Mouse (Mus musculus) forebrain, embryonic 13.5 days (tissue): Measurements from ENCODE around the gene Pfkfb3. TPM values are rescaled to one million over a fixed set of nuclear protein-coding genes. Genes with fewer than 3 reads are reported as not detected.
"Not testable (repeated sequence)": the region's sequence is repeated elsewhere in the genome, so short reads cannot be mapped to it uniquely, and the experiment has no call there.

Experiments used
- ATAC-seq: fragments of 200-750 bp; cut with Nextera tagmentation; 2 replicates; pipeline ENCODE4 v1.8.0; 2017
- H3K27ac ChIP-seq: fragments of 300-500 bp; sonication (generic); 2 replicates; pipeline ENCODE4 v1.5.1; 2015; ENCODE audit warnings: inconsistent platforms, mild to moderate bottlenecking, moderate library complexity
- H3K27me3 ChIP-seq: fragments of 300-500 bp; sonication (generic); 2 replicates; pipeline ENCODE4 v1.6.1; 2015; ENCODE audit warnings: mild to moderate bottlenecking, inconsistent platforms
- H3K36me3 ChIP-seq: fragments of 300-500 bp; sonication (generic); 2 replicates; pipeline ENCODE4 v1.6.1; 2015; ENCODE audit warnings: mild to moderate bottlenecking, inconsistent platforms; ENCODE audit not compliant: poor library complexity, severe bottlenecking
- H3K4me1 ChIP-seq: fragments of 300-500 bp; sonication (generic); 2 replicates; pipeline ENCODE4 v1.6.1; 2015; ENCODE audit warnings: inconsistent platforms
- H3K4me2 ChIP-seq: fragments of 300-500 bp; sonication (generic); 2 replicates; pipeline ENCODE4 v1.6.1; 2015; ENCODE audit warnings: inconsistent platforms, mild to moderate bottlenecking, moderate library complexity
- H3K4me3 ChIP-seq: fragments of 300-500 bp; sonication (generic); 2 replicates; pipeline ENCODE4 v1.5.1; 2015; ENCODE audit warnings: mild to moderate bottlenecking, inconsistent platforms
- H3K9ac ChIP-seq: fragments of 300-500 bp; sonication (generic); 2 replicates; pipeline ENCODE4 v1.6.1; 2015; ENCODE audit warnings: mild to moderate bottlenecking, inconsistent platforms
- H3K9me3 ChIP-seq: fragments of 300-500 bp; sonication (generic); replicated peaks from 2 replicates; pipeline ENCODE4 v1.6.1; 2016; ENCODE audit warnings: inconsistent platforms
- WGBS: fragments of 180-500 bp; shearing (Covaris S2); methylation state at CpG from one replicate; pipeline ENCODE4 v1.1.7; 2015; 5-methylcytosine and 5-hydroxymethylcytosine counted together
- polyA plus RNA-seq: library from polyadenylated mRNA; unstranded; fragments of >200 nt; fragmentation: Nextera tagmentation; extraction: Ambion mirVana; gene quantifications from 2 replicates; pipeline ENCODE4 v1.2.1, GENCODE M21; 2015

Pfkfb3 gene
- polyA plus RNA-seq, 1 experiment from 2014 or later = 21.5 TPM

DNA sequence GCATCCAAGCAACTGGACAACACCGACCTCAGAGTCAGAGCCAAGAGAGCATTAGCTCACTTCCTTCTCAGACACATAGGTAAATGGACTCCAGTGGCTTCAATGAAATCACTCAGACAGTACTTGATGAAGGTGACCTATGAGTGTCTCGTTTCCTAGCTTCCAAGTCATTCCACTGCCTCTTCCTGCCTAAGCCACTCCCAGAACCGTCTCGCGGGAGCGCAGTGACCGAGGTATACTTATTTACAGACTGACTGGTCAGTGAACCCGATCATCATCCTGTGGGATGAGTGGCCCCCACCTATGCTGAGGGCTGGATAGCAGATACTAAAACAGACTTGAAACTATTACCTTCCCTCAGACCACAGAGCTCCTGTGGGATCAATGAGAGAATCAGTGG, 7.8 kb downstream of the Pfkfb3 start:
- Histone ChIP-seq H3K4me1 (no peaks in the 10 kb centered on the region), H3K9me3 (no peaks in the 10 kb centered on the region), H3K27me3 (peaks cover 5% of the 10 kb centered on the region), H3K27ac (no peak overlapping the region), H3K4me2 (no peak overlapping the region), H3K4me3 (no peak overlapping the region), H3K9ac (no peak overlapping the region), H3K36me3 (no peaks in the 10 kb centered on the region)
- 86% methylated on average over 8 of the region's 8 CpGs for WGBS
- ATAC-seq = no peak

DNA sequence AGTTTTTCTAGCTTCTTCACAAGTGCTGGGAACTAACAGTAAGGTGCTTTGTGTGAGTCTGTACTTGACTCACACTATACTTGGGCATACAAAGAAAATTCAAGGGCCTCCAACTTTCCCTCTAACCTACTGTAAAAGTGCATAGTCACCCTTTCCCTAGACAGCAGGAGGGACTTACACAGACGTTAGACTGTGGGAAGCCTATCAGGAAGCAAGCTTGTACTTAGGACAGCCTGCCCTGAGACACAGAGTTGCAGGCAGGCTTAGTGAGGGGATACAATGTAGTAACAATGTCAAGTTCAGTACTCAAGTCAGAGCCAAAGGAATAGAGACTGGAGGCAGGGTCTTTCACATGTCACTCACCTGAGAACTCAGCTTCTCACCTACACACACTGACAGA, 8.5 kb downstream of the Pfkfb3 start:
- no peak for ATAC-seq
- H3K9ac ChIP-seq = no peak overlapping the region
- 34% methylated on average over 1 of the region's 1 CpGs for WGBS
- H3K36me3 ChIP-seq = no peaks in the 10 kb centered on the region
- no peaks in the 10 kb centered on the region for H3K4me1 ChIP-seq
- no peak overlapping the region for H3K27ac ChIP-seq
- H3K4me3 ChIP-seq = no peak overlapping the region
- H3K4me2 ChIP-seq = no peak overlapping the region
- H3K27me3 ChIP-seq = peaks cover 5% of the 10 kb centered on the region
- no peaks in the 10 kb centered on the region for H3K9me3 ChIP-seq

DNA sequence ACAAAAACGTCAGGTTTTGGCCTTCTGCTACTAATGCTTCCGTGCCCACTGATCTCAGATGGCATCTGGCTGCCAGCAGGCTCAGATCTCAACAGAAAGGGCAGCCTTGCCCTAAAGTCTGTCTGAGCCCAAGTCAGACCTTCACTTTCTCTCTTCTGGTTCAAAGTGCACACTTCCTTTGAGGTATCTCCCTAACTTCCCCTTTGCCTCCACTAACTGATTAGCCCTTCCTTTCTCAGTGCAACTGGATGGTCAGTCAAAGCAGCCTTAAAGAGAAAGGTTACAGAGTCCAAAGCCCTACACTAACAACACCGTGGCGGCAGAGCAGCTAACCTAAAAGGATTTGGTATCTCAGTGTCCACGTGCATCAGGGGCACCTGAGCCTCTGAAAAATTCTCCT, 9.5 kb downstream of the Pfkfb3 start:
- no peak for ATAC-seq
- Histone ChIP-seq H3K4me3 (no peak overlapping the region), H3K36me3 (no peaks in the 10 kb centered on the region), H3K27me3 (no peaks in the 10 kb centered on the region), H3K4me2 (no peak overlapping the region), H3K4me1 (no peaks in the 10 kb centered on the region), H3K27ac (no peak overlapping the region), H3K9ac (no peak overlapping the region), H3K9me3 (no peaks in the 10 kb centered on the region)
- WGBS = 81% methylated on average over 5 of the region's 5 CpGs

DNA sequence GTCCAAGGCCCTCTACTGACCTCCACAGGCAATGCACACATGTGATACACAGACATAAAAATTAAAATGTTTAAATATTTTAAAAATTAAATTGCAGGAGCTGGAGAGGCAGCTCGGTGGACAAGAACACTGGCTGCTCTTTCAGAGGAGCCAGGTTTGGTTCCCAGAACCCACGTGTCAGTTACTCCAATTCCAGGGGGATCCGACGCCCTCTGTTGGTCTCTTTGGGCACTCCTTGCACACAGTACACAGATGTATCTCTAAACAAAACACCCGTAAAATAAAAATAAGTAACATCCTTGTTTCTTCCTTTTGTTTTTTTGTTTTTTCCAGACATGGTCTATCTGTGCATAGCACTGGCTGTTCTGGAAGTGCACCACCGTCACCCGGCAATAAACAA, 10.7 kb downstream of the Pfkfb3 start:
- WGBS = 76% methylated on average over 7 of the region's 7 CpGs
- Histone ChIP-seq H3K9me3 (no peaks in the 10 kb centered on the region), H3K4me3 (no peak overlapping the region), H3K9ac (no peak overlapping the region), H3K4me2 (no peak overlapping the region), H3K36me3 (no peaks in the 10 kb centered on the region), H3K27ac (no peak overlapping the region), H3K27me3 (no peaks in the 10 kb centered on the region), H3K4me1 (no peaks in the 10 kb centered on the region)
- no peak for ATAC-seq

DNA sequence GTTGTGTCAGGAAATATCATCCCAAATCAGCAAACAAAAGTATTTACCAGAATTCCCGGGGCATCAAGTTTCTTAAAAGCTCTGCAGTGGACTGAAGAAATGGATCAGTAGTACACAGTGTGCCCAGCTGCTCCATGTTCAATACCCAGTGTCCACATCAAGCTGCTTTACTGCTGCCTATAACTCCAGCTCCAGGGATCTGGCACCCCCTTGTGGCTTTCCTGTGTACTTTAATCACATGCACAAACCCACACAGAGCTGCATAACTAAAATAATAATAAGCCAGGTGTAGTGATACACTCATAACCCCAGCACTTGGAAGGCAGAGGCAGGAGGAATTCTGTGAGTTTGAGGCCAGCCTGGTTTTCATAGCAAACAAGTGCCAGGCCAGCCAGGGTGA, 11.2 kb downstream of the Pfkfb3 start:
- Histone ChIP-seq H3K4me2 (no peak overlapping the region), H3K9me3 (no peaks in the 10 kb centered on the region), H3K27ac (no peak overlapping the region), H3K9ac (no peak overlapping the region), H3K4me1 (no peaks in the 10 kb centered on the region), H3K4me3 (no peak overlapping the region), H3K36me3 (no peaks in the 10 kb centered on the region), H3K27me3 (no peaks in the 10 kb centered on the region)
- ATAC-seq = peak; percentile 80
- 78% methylated on average over 1 of the region's 1 CpGs for WGBS

DNA sequence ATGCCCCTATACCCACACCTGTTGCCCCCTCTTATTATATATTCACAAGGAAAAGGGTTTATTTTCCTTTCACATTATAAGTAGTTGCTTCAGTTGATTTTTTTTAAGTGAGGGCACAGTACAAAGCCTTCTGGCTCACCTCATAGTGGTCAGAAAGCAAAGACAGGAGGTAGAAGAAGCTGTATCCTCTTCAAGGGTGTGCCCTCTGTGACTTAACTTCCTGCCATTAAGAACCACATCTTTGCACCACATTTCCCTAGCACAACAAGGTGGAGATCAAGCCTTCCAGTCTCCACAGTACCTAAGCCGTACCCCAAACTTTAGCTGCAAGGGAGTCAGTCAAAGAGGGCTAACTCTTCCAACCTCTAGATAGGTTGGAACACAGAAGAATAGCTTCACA, 11.8 kb downstream of the Pfkfb3 start:
- Histone ChIP-seq H3K27ac (no peak overlapping the region), H3K9me3 (no peaks in the 10 kb centered on the region), H3K36me3 (no peaks in the 10 kb centered on the region), H3K4me1 (no peaks in the 10 kb centered on the region), H3K4me3 (no peak overlapping the region), H3K9ac (no peak overlapping the region), H3K27me3 (no peaks in the 10 kb centered on the region), H3K4me2 (no peak overlapping the region)
- ATAC-seq = no peak
- 100% methylated on average over 1 of the region's 1 CpGs for WGBS

DNA sequence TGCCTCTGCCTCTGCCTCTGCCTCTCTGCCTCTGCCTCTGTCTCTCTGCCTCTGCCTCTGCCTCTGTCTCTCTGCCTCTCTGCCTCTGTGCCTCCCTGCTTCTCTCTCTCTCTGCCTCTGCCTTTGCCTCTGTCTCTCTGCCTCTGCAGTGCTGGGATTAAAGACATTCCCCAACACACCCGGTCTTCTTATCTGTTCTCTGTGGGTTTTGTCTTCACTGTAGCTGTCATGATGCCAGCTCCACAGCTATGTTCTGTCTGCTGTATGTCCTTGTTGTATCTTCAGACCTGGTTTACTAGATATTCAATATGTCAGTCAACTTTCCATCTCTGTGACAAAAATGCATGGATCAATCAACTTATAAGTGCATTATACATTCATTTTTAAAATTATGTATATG, 12.3 kb downstream of the Pfkfb3 start:
- H3K4me3 ChIP-seq, H3K27ac ChIP-seq, H3K36me3 ChIP-seq, H3K9me3 ChIP-seq, H3K4me2 ChIP-seq, ATAC-seq, H3K27me3 ChIP-seq, H3K4me1 ChIP-seq, H3K9ac ChIP-seq: not testable (repeated sequence)
- 61% methylated on average over 1 of the region's 1 CpGs for WGBS

DNA sequence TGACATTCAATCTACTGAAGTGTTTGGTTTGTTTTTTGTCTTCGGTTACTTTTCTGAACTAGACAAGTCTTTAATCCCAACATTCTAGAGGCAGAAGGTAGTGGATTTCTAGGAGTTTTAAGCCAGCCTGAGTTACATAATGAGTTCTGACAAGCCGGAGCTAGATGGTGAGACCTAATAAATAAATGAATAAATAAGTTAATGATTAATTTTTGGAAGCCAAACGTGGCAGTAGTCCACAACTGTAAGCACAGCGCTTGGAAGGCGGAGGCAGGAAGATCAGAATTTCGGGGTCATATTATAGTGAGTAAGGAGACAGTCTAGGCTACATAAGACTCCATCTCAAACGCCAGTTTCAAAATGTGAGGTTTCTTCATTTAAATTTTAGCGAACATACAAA, 17.9 kb downstream of the Pfkfb3 start:
- Histone ChIP-seq H3K36me3 (no peaks in the 10 kb centered on the region), H3K4me3 (peak overlapping the region; percentile 47), H3K9ac (no peak overlapping the region), H3K4me2 (peak overlapping the region; percentile 84), H3K27ac (no peak overlapping the region), H3K9me3 (no peaks in the 10 kb centered on the region), H3K27me3 (peaks cover 11% of the 10 kb centered on the region; the same call in 1 of the 2 replicates), H3K4me1 (peaks cover 3% of the 10 kb centered on the region)
- WGBS = 70% methylated on average over 8 of the region's 8 CpGs
- ATAC-seq = no peak

DNA sequence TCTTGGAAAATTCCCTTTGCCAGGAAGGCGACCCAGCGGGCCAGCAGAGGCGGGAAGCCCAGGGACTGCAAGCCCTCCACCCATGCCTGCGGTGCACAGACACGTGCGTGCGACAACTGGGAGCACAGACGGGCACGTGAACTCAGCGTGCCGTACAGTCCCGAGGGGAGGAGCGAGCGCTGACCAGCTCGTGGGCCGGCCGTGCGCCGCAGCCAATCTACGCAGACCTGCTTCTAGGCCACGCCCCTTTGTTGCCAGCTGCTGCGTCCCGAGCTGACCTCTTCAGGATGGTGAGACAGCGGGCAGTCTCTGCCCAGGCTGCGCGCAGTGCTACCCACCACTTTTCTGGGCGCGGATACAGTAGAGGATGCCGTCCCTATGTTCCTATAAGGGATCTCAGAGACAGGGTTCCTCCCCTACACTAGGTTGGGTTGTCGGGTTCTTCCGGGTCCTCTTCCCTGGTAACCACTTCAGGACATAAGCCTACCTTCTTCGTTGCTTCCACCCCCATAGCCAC, 18.4 kb downstream of the Pfkfb3 start:
- peak overlapping the region; percentile 61 for H3K9ac ChIP-seq

DNA sequence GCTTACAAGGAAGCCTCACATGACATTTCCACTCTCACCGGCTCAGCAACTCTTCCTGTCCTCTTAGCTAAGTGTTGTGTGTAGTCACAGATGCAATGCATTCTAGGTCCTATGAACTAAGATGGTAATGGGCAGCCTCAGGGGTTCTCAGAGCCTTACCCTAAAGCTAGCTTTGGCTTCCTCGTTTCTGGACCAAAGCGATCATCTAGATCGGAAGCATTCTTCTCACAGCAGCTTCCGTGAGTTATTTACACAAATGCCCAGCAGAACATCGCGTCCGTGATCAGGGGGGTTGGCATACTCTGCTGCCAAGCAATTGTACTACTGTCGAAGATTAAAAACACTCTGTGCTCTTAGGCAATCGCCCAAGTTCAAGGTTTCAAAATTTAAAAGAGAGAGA, 19.1 kb downstream of the Pfkfb3 start:
- ATAC-seq = no peak
- no peaks in the 10 kb centered on the region for H3K9me3 ChIP-seq
- no peak overlapping the region for H3K27ac ChIP-seq
- H3K4me1 ChIP-seq = peaks cover 3% of the 10 kb centered on the region
- 36% methylated on average over 10 of the region's 10 CpGs for WGBS
- H3K4me2 ChIP-seq = peak overlapping the region; percentile 84
- peak overlapping the region; percentile 47; the same call in 1 of the 2 replicates for H3K4me3 ChIP-seq
- no peaks in the 10 kb centered on the region for H3K36me3 ChIP-seq
- peaks cover 11% of the 10 kb centered on the region; the same call in 1 of the 2 replicates for H3K27me3 ChIP-seq
- H3K9ac ChIP-seq = no peak overlapping the region

More for the DNA sequence above, 18.4 kb downstream of the Pfkfb3 start:
- Histone ChIP-seq H3K27me3 (peaks cover 11% of the 10 kb centered on the region; the same call in 1 of the 2 replicates), H3K36me3 (no peaks in the 10 kb centered on the region), H3K4me2 (peak overlapping the region; percentile 84), H3K27ac (no peak overlapping the region), H3K4me3 (peak overlapping the region; percentile 47), H3K9me3 (no peaks in the 10 kb centered on the region), H3K4me1 (peaks cover 3% of the 10 kb centered on the region)
- ATAC-seq = peak; percentile 99
- 1% methylated on average over 32 of the region's 32 CpGs for WGBS

DNA sequence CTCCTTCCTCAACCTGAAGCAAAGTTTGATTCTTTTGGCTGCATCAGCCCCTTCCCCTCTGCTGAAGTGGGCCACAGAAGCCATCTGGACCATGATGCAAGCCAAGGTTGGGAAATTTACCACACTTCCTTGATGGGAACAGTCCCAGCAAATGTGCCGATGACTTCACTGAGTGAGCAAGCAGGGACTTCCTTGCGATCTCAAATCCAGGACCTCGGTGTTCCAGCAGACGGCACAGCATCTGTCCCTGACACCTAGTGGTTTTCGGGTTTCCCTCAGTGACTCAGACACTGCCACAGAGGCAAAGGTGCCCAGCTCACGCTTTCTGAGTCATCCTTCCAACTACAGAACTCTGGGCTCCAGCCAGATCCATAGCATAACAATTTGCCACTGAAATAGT, 23.8 kb downstream of the Pfkfb3 start:
- 89% methylated on average over 6 of the region's 6 CpGs for WGBS
- no peak for ATAC-seq
- Histone ChIP-seq H3K4me1 (peaks cover 3% of the 10 kb centered on the region; the same call in 1 of the 2 replicates), H3K36me3 (no peaks in the 10 kb centered on the region), H3K27me3 (peaks cover 11% of the 10 kb centered on the region; the same call in 1 of the 2 replicates), H3K9ac (no peak overlapping the region), H3K27ac (no peak overlapping the region), H3K4me3 (no peak overlapping the region), H3K9me3 (no peaks in the 10 kb centered on the region), H3K4me2 (no peak overlapping the region)

DNA sequence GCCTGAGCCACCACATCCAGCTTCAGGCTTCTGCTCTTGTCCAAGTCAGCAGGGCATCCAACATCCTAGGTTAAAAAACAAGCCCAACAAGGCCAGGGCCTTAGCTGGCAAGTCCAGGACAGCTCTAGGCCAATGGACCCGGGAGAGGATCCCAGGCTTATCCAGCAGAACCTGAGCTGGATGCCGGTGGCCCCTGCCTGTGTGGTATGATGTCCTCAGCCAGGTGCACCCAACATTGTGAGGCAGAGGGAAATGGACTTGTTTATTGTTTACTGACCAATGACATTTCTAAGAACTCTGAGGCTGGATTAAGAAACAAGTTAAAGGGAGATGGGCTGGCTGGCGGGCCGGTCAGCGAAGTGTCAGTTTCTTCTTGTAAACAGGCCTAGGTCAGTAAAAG, 27.8 kb downstream of the Pfkfb3 start:
- Histone ChIP-seq H3K9ac (no peak overlapping the region), H3K4me3 (no peak overlapping the region), H3K36me3 (no peaks in the 10 kb centered on the region), H3K9me3 (no peaks in the 10 kb centered on the region), H3K27me3 (no peaks in the 10 kb centered on the region), H3K27ac (no peak overlapping the region), H3K4me1 (no peaks in the 10 kb centered on the region), H3K4me2 (no peak overlapping the region)
- WGBS = 87% methylated on average over 5 of the region's 5 CpGs
- no peak for ATAC-seq

DNA sequence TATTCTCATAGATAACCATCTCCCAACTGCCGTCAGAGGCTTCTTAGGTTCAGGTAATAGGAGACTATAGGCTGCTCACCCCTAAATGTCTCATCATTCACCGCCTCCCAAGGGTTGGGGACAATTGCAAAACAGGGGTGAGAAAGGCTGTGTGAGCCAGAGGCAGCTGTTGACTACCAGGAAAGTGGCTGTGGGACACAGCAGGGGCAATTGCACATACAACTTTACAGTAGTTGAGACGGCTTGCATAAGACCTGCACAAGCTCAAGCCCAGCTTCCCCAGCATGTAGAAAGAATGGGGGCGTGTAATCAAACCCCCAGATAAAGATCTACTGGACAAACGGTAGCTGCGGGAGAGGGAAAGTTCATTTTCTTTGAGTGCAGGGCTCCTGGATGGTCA, 29.1 kb downstream of the Pfkfb3 start:
- Histone ChIP-seq H3K9ac (no peak overlapping the region), H3K27me3 (no peaks in the 10 kb centered on the region), H3K27ac (no peak overlapping the region), H3K36me3 (no peaks in the 10 kb centered on the region), H3K9me3 (no peaks in the 10 kb centered on the region), H3K4me3 (no peak overlapping the region), H3K4me2 (no peak overlapping the region), H3K4me1 (no peaks in the 10 kb centered on the region)
- no peak for ATAC-seq
- 89% methylated on average over 6 of the region's 6 CpGs for WGBS
